Mouse (Mus musculus) small intestine, adult 2 months (tissue): Measurements from ENCODE around the gene Pramef12. TPM values are rescaled to one million over a fixed set of nuclear protein-coding genes. Genes with fewer than 3 reads are reported as not detected.

Experiments
- H3K27ac ChIP-seq: fragments of 200-500 bp; 2 replicates; pipeline ENCODE4 v1.5.1; 2012; ENCODE audit warnings: low read depth, low read length, control low read depth, inconsistent platforms; ENCODE audit not compliant: insufficient read depth
- H3K27me3 ChIP-seq: fragments of 200-500 bp; 2 replicates; pipeline ENCODE4 v1.6.1; 2012; ENCODE audit warnings: mild to moderate bottlenecking, moderate library complexity, low read length, inconsistent platforms; ENCODE audit not compliant: control insufficient read depth, insufficient read depth
- H3K36me3 ChIP-seq: fragments of 200-500 bp; 2 replicates; pipeline ENCODE4 v1.6.1; 2012; ENCODE audit warnings: mild to moderate bottlenecking, low read length, control low read depth, inconsistent platforms; ENCODE audit not compliant: control insufficient read depth, insufficient read depth
- H3K4me1 ChIP-seq: fragments of 200-500 bp; 2 replicates; pipeline ENCODE4 v1.6.1; 2012; ENCODE audit warnings: low read length, inconsistent platforms, mixed read lengths; ENCODE audit not compliant: control insufficient read depth, insufficient read depth, insufficient read length
- H3K4me3 ChIP-seq: fragments of 200-500 bp; 2 replicates; pipeline ENCODE4 v1.5.1; 2012; ENCODE audit warnings: low read depth, mild to moderate bottlenecking, control low read depth, inconsistent platforms, low read length, moderate library complexity
- CTCF ChIP-seq: fragments of 200-500 bp; IDR thresholded peaks from 2 replicates; pipeline ENCODE4 v1.5.1; 2012; ENCODE audit warnings: low read depth, mild to moderate bottlenecking, control low read depth, inconsistent platforms, low read length, moderate library complexity, mixed read lengths; ENCODE audit not compliant: insufficient replicate concordance, insufficient read length; ENCODE audit errors: extremely low read depth
- POLR2A ChIP-seq: fragments of 200-500 bp; IDR thresholded peaks from 2 replicates; pipeline ENCODE4 v1.6.1; 2012; ENCODE audit warnings: low read depth, mild to moderate bottlenecking, control low read depth, inconsistent platforms, low read length, moderate library complexity
- WGBS: fragments of 180-500 bp; shearing (Covaris S2); methylation state at CpG from one replicate; pipeline ENCODE4 v1.1.7; 2018; 5-methylcytosine and 5-hydroxymethylcytosine counted together
- polyA plus RNA-seq: library from polyadenylated mRNA; depleted of rRNA; stranded (reverse); fragments of >200 nt; gene quantifications from 2 replicates; pipeline ENCODE4 v1.2.3, GENCODE M21; 2012; rRNA removed

Pramef12 gene
- not detected in 2 replicates for polyA plus RNA-seq

- WGBS: 83% methylated on average over 9 of the region's 9 CpGs
- H3K27me3 ChIP-seq: no peaks in the 10 kb centered on the region; the same call in 1 of the 2 replicates
- H3K36me3 ChIP-seq: no peaks in the 10 kb centered on the region
- H3K27ac ChIP-seq: no peak within 1 kb of the TSS
- H3K4me3 ChIP-seq: no peak within 1 kb of the TSS
- peaks cover 2% of the 10 kb centered on the region; the same call in 1 of the 2 replicates for H3K4me1 ChIP-seq
- TF ChIP-seq CTCF (no peak), POLR2A (no peak)
Measured at GRCm38 (mm10) chr4:144408290-144408689, at the start of gene Pramef12. Gene Pramef12 (minus strand): TSS chr4:144408464.

- TF ChIP-seq CTCF: no peak
- no peak for TF ChIP-seq POLR2A
- H3K4me1 ChIP-seq: no peaks in the 10 kb centered on the region
- no peaks in the 10 kb centered on the region for H3K36me3 ChIP-seq
- WGBS: 79% methylated on average over 2 of the region's 2 CpGs
- no peak within 1 kb of the TSS for H3K27ac ChIP-seq
- H3K4me3 ChIP-seq: no peak within 1 kb of the TSS
- no peaks in the 10 kb centered on the region for H3K27me3 ChIP-seq
Measured at GRCm38 (mm10) chr4:144453217-144453616, 45.0 kb upstream of the Pramef12 start, which contains the start of gene Gm9944. Gene Gm9944 (minus strand): TSS chr4:144453317.

DNA sequence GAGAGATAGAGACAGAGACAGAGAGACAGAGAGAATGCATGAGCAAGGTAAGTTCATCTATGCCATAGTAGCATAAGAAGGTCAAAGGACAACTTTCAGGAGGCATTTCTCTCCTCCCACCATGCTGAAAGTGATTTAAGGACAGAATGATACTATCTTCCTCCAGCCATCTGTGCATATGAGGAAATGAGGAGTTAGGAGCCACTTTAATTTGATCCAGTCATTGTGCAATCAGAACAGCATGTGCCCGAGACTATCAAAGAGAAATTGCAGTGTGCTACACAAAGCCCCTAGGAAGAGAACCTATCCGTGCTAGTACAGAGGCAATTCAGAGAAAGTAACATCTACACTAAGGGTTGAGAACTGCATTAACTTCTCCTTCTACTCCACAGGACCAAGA, 40.3 kb upstream of the Pramef12 start:
- TF ChIP-seq CTCF: no peak
- no peak for TF ChIP-seq POLR2A
- no peaks in the 10 kb centered on the region for H3K4me1 ChIP-seq
- no peaks in the 10 kb centered on the region for H3K36me3 ChIP-seq
- WGBS: 46% methylated on average over 2 of the region's 2 CpGs
- no peak overlapping the region for H3K27ac ChIP-seq
- no peak overlapping the region for H3K4me3 ChIP-seq
- no peaks in the 10 kb centered on the region for H3K27me3 ChIP-seq

DNA sequence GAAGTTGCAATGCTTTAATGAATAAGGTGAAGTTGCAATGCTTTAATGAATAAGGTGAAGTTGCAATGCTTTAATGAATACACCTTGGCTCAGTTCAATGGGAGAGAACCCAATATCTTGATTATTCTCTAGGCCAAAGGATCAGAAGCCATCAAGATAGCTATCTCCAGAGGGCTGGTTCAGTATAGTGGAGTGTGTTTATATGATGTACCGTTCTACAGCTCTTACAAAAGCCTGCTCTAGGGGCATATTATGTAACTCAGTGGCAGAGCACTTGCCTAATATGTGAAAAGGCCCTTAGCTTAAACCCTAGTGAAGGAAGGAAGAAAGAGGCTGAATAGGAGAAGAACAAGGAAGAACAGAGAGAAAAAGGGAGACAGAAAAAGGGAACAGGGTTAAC, 33.3 kb upstream of the Pramef12 start:
- Histone ChIP-seq H3K4me1 (no peaks in the 10 kb centered on the region), H3K27ac (no peak overlapping the region), H3K36me3 (no peaks in the 10 kb centered on the region), H3K4me3 (no peak overlapping the region), H3K27me3 (no peaks in the 10 kb centered on the region)
- no peak for TF ChIP-seq POLR2A
- no peak for TF ChIP-seq CTCF
- 60% methylated on average over 1 of the region's 1 CpGs for WGBS

DNA sequence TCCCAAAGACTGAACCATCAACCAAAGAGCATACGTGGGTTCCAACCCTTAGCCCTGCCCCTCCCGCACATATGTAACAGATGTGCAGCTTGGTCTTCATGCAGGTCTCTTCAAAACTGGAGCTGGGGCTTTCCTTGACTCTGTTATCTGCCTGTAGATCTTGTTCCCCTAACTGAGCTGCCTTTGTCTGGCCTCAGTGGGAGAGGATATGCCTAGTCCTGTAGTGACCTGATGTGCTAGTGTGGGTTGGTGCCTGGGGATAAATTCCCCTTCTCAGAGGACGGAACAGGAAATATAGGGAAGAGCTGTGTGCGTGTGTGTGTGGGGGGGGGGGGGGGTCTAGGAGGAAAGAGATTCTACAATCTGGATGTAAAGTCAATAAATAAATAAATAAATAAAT, 32.8 kb upstream of the Pramef12 start:
- Histone ChIP-seq H3K36me3 (no peaks in the 10 kb centered on the region), H3K4me1 (no peaks in the 10 kb centered on the region), H3K27ac (no peak overlapping the region), H3K4me3 (no peak overlapping the region), H3K27me3 (no peaks in the 10 kb centered on the region)
- 90% methylated on average over 4 of the region's 4 CpGs for WGBS
- TF ChIP-seq CTCF (no peak), POLR2A (no peak)

DNA sequence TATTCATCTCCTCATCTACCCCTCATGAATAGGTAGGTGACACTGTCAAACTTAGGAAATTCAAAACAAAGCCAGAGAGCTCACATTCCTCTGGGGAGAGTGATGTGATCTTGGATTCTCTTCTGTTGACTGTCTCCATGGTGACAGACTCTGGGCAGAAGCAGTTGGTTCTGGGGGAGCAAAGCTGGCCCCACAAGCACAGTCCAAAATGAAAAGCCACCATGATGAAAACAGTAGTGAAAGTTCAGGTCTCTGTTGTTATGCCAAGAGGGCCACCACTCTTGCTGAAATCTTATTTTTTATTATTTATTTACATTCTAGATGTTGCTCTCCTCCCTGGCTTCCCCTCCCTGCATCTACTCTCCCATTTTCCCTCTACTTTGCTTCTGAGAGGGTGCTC, 30.4 kb upstream of the Pramef12 start, which contains the start of gene 1700012P22Rik:
Gene 1700012P22Rik (minus strand): TSS at position 101 of the 400 bp plus-strand sequence.
- H3K27me3 ChIP-seq: no peaks in the 10 kb centered on the region
- no peak within 1 kb of the TSS for H3K4me3 ChIP-seq
- no peaks in the 10 kb centered on the region for H3K4me1 ChIP-seq
- H3K36me3 ChIP-seq: no peaks in the 10 kb centered on the region
- TF ChIP-seq POLR2A (no peak), CTCF (no peak)
- no peak within 1 kb of the TSS for H3K27ac ChIP-seq

DNA sequence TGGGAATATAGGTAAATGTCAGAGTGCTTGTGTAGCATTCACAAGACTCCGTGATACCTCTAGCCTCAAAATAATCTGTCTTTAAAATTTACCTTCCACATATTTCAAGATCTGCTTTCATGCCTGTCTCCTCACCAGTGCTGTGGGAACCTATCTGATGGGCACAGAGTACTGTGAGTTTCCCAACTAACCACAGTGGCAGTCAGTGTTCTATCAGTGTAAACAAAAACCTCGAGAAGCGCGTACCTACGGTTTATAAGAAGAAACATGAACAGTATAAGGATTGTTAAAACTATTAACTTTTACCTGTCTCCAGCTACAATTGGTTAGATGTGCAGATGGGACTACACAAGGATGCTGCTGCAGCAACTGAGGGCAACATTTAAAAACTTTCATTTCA, 25.0 kb upstream of the Pramef12 start:
- H3K27ac ChIP-seq: no peak overlapping the region
- H3K4me1 ChIP-seq: no peaks in the 10 kb centered on the region
- no peaks in the 10 kb centered on the region for H3K36me3 ChIP-seq
- 78% methylated on average over 5 of the region's 5 CpGs for WGBS
- TF ChIP-seq POLR2A: no peak
- TF ChIP-seq CTCF: no peak
- H3K4me3 ChIP-seq: no peak overlapping the region
- H3K27me3 ChIP-seq: no peaks in the 10 kb centered on the region

DNA sequence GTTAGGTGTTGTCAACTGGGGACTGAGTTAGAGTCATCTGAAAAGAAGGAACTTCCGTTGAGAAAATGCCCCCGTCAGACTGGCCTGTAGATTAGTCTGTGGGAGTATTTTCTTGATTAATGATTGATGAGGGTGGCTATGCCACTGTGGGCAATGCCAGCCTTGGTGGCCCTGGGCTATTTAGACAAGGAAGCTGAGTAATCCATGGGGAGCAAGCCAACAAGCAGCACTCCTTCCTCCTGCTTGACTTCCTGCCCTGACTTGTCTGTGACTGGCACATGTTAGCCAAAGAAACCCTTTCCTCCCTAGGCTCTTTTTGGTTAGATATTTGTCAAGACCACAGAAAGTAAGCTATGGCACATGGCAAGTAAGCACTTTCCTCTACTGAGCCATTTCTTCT, 22.5 kb upstream of the Pramef12 start:
- Histone ChIP-seq H3K4me1 (no peaks in the 10 kb centered on the region), H3K36me3 (no peaks in the 10 kb centered on the region), H3K27me3 (no peaks in the 10 kb centered on the region), H3K4me3 (no peak overlapping the region), H3K27ac (no peak overlapping the region)
- TF ChIP-seq CTCF (no peak), POLR2A (no peak)
- 34% methylated on average over 2 of the region's 2 CpGs for WGBS
